Mouse (Mus musculus) thymus, postnatal 0 days (tissue): Measurements from ENCODE around the gene Prox1. TPM values are rescaled to one million over a fixed set of nuclear protein-coding genes. Genes with fewer than 3 reads are reported as not detected.

Source experiments
- DNase-seq: peaks from one replicate; pipeline ENCODE4 v3.0.0-alpha.2; 2015; ENCODE audit warnings: low spot score
- polyA plus RNA-seq: library from polyadenylated mRNA; unstranded; fragments of >200 nt; fragmentation: Nextera tagmentation; extraction: Ambion mirVana; gene quantifications from 2 replicates; pipeline ENCODE4 v1.2.1, GENCODE M21; 2015

The Prox1 gene
- polyA plus RNA-seq, 1 experiment from 2014 or later, result 0.12 TPM

DNA sequence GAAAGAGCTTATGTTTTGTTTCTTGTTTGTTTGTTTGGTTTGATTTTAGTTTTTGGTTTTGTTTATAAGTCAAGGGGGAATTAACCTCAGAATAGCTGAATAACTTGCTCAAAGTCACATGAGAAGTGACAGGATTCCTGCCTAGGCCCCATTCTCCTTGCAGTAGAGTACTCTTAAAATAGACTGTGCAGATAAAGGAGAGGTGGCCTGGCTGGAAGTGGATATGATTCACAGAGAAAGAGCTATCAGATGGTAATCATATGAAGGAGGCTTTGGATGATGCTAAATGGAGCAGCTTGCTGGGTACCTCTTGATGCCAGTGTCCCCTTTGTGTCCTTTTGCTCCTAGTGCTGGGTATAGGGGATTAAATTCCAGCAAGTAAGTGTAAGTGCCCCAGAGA, 26.1 kb downstream of the Prox1 start:
- DNase-seq, result no peak

GRCm38 (mm10) chr1:190143593-190143992, 26.9 kb downstream of the Prox1 start:
- no peak for DNase-seq

GRCm38 (mm10) chr1:190142584-190142983, 27.9 kb downstream of the Prox1 start:
- no peak for DNase-seq

DNA sequence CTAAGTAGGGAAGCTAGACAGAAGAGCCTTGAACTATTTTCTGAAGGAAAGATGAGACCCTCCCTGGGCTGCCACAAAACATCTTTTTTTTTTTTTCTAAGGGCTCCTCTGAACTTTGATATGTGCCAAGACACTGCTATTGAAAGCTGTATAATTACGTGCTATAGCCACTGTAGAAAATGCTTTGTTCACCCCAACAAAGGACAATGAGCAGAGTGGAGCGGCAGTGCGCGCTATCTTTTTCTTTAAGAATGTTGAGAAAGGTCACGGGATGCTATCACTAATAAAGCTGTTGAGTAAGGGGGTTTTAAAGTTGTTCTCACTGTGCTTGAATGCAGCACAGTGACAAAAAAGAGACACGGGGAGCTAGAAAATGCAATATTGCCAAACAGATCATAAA, 30.0 kb downstream of the Prox1 start:
- no peak for DNase-seq

DNA sequence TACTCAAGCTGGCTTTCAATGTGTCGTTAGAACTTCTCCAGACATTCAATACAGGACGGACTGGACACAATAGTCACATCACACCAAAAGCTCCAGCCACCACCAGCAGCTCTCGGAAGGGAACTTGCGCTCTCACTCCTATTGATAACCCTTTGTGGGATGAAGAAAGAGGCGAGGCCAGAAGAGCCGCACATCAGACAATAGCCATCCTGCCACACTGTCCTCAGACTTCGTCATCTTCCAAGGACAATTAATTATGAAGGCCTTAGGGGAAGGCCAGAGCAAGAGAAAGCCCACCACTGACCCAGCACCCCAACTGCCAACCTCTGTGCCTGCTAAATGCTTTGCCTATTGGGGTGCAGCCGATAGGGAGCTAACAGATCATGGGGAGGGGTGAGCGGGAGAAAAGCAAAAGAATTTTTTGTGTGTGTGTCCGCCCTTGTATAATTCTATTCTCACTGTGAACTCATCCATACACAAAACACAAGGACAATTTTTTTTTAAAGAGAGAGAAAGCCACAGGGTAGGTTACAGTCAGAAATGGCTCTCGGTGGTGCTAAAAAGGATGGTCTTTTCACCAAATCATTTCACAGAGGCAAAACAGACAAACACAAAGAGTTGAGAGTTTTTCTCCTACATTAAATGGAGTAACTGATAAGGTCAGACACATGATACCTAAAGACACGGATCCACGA, 30.7 kb downstream of the Prox1 start:
- no peak for DNase-seq

- DNase-seq, result no peak
Observed at GRCm38 (mm10) chr1:190137943-190138342, 32.6 kb downstream of the Prox1 start.

DNA sequence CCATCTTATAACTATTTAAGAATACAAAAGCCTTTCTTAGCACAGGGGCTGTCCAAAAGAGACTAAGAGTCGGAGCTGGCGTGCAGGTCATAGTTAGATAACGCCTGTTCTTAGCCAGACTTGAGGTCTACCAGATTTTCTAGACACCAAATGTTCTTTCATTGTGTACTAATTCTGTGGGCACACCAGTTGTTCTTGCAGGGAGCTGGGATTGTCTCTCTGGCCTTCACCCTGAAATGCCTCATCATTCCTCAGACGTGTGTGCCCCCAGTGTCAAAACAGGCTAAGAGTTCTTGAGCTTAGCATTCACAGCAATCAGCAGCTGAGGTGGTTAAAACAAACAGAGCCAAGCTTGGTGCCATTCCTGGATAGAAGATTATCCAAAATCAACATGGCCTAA, 37.6 kb downstream of the Prox1 start:
- no peak for DNase-seq

DNA sequence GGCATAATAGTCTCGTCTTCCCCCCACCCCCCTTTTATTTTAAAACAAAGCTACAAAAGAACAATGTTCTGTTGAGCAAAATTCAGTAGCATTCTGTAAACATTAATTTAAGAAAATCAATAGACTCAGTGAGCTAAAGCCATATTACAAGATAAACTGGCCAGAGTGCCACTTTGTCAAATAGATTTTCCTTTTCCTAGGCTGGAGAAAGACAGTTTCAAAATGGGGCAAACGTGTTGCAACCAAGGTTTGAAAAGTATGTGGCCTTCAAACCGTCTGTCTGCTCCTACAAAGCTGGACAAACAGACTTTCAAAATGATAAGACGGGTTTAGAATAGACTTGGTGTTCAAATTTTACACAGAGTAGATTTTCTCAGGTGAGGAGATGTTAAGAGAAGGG, 39.6 kb downstream of the Prox1 start:
- DNase-seq, result no peak

GRCm38 (mm10) chr1:190129553-190129952, 41.0 kb downstream of the Prox1 start:
- no peak for DNase-seq

- DNase-seq, result no peak
Observed at GRCm38 (mm10) chr1:190128674-190129322, 41.7 kb downstream of the Prox1 start.

DNA sequence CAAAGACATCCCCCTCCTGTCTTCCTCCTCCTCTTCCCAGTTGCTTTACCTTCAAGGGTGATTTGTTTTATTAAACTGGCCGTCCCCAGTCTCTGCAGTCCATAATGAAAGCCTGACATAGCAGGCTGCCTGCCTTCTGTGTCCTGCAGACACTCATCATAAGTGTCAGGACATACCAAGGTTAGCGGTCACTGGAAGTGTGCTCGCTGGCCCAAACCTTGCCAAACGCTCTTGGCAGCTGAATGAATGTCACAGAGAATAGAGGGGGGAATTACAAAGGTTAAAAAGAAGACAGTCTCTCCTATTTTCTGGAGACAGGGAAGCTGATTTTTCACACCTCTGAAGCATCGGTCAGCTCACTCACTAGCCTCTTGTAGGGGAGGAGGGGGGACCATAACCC, 42.6 kb downstream of the Prox1 start:
- DNase-seq, result no peak

DNA sequence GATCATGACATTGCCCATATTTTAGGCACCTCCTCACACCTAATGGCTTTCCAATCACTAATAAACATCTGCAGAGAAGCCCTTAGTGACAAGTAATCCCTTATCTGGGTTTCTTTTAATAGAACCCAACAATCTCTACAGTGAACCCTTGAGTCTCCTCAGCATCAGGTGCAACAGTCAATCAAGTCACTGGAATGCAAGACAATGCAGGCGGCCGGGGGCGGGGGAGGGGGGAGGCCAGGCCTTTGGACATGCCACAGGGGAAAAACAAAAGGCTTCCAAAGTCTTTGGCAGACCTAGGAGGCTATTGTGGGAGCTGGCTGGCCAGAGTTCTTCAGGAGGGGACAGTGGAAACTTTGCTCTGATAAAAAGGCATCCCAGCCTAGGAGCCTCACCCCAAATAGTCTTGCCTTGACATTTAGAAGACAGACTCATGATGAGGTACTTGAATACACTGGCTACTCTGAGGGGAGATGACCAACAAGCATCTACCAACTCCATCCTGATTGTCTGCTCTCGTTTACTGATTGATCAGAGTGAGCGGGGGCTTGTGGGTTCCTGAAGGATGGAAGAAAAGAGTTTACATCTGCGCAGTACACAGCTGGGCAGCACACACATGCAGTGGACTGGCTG, 43.2 kb downstream of the Prox1 start:
- no peak for DNase-seq

GRCm38 (mm10) chr1:190124961-190125739, 45.4 kb downstream of the Prox1 start:
- DNase-seq, result no peak

DNA sequence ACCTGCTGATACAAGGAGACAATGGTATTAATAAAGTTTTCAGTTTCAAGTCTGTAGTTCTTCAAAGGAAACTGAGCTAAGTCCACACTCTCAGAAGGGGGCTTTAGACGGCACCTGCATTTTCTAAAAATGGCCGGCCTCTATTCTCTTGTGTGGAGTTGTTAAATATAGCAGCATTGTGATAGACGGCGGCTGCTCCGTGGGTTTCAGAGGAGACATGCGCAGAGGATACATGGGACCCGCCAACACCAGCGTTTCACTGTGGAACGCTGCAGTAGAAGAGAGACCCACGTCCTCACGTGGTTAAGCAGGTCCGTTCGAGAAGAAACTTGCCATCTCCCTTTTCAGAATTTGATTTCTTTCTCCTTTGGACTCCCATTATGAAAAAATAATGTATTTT, 47.1 kb downstream of the Prox1 start:
- DNase-seq, result no peak

- DNase-seq, result no peak
Observed at GRCm38 (mm10) chr1:190115985-190116384, 54.5 kb downstream of the Prox1 start.

DNA sequence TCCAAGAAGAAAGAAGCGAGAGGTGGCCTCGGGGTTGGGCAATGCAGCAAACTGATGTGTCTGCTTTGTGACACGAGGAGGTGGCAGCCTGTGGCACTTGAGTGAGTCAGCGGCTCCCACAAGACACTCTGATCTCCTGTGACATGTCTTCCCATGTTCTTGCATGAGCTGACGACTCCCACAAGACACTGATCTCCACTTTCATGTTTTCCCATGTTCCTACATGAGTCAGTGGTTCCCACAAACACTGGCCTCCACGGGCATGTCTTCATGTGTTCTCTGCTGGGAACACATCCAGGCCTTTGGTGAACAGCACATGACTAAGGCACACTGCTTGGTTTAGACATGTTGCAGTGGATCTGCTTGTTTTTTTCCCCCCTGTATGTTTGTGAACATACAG, 58.8 kb downstream of the Prox1 start:
- no peak for DNase-seq

- DNase-seq, result no peak
Observed at GRCm38 (mm10) chr1:190107587-190107986, 62.9 kb downstream of the Prox1 start.

GRCm38 (mm10) chr1:190106674-190107420, 63.7 kb downstream of the Prox1 start:
- DNase-seq, result no peak

GRCm38 (mm10) chr1:190106060-190106459, 64.5 kb downstream of the Prox1 start:
- DNase-seq, result no peak

GRCm38 (mm10) chr1:190093326-190093725, 77.2 kb downstream of the Prox1 start:
- DNase-seq, result no peak

- DNase-seq, result no peak
Observed at GRCm38 (mm10) chr1:190092076-190092475, 78.4 kb downstream of the Prox1 start.
